Mouse (Mus musculus) intestine, postnatal 0 days (tissue): ENCODE results near the gene Zbtb38. TPM values are rescaled to one million over a fixed set of nuclear protein-coding genes. Genes with fewer than 3 reads are reported as not detected.

Experiments
- ATAC-seq: fragments of 200-750 bp; cut with Nextera tagmentation; 2 replicates; pipeline ENCODE4 v1.8.0; 2017; ENCODE audit warnings: mild to moderate bottlenecking, moderate TSS enrichment, moderate library complexity
- H3K27ac ChIP-seq: fragments of 300-500 bp; sonication (generic); 2 replicates; pipeline ENCODE4 v1.5.1; 2014; ENCODE audit warnings: mild to moderate bottlenecking, low read depth, low read length, moderate library complexity
- H3K27me3 ChIP-seq: fragments of 300-500 bp; sonication (generic); replicated peaks from 2 replicates; pipeline ENCODE4 v1.6.1; 2014; ENCODE audit warnings: low read length, mixed read lengths; ENCODE audit not compliant: control insufficient read depth, insufficient read depth
- H3K36me3 ChIP-seq: fragments of 300-500 bp; sonication (generic); 2 replicates; pipeline ENCODE4 v1.6.1; 2014; ENCODE audit warnings: mild to moderate bottlenecking, moderate library complexity; ENCODE audit not compliant: control insufficient read depth, insufficient read depth
- H3K4me1 ChIP-seq: fragments of 300-500 bp; sonication (generic); replicated peaks from 2 replicates; pipeline ENCODE4 v1.6.1; 2014; ENCODE audit warnings: antibody characterized with exemption, low read length, mixed read lengths; ENCODE audit not compliant: control insufficient read depth, insufficient read depth
- H3K4me2 ChIP-seq: fragments of 300-500 bp; sonication (generic); replicated peaks from 2 replicates; pipeline ENCODE4 v1.6.1; 2014; ENCODE audit warnings: low read depth, mild to moderate bottlenecking, moderate library complexity
- H3K4me3 ChIP-seq: fragments of 300-500 bp; sonication (generic); 2 replicates; pipeline ENCODE4 v1.5.1; 2014; ENCODE audit warnings: low read depth, low read length
- H3K9ac ChIP-seq: fragments of 300-500 bp; sonication (generic); 2 replicates; pipeline ENCODE4 v1.6.1; 2014; ENCODE audit warnings: mild to moderate bottlenecking, low read depth, low read length
- H3K9me3 ChIP-seq: fragments of 300-500 bp; sonication (generic); 2 replicates; pipeline ENCODE4 v1.6.1; 2016; ENCODE audit warnings: mixed run types; ENCODE audit not compliant: control insufficient read depth
- CTCF ChIP-seq: sonication (generic); IDR thresholded peaks from 2 replicates; pipeline ENCODE4 v1.5.1; 2016; ENCODE audit warnings: low read depth, mild to moderate bottlenecking, control low read depth, antibody characterized with exemption, moderate library complexity
- WGBS: fragments of 180-500 bp; shearing (Covaris S2); extraction: QIAGEN DNeasy Blood & Tissue Kit; methylation state at CpG from one replicate; pipeline ENCODE4 v1.1.7; 2014; 5-methylcytosine and 5-hydroxymethylcytosine counted together
- polyA plus RNA-seq: library from polyadenylated mRNA; unstranded; fragments of >200 nt; fragmentation: Nextera tagmentation; extraction: Ambion mirVana; gene quantifications from 2 replicates; pipeline ENCODE4 v1.2.1, GENCODE M21; 2015

Gene Zbtb38
- polyA plus RNA-seq, 1 experiment from 2014 or later = 18.5 TPM

- TF ChIP-seq CTCF = no peak
- 80% methylated on average over 7 of the region's 7 CpGs for WGBS
These were observed 115.5 kb downstream of the Zbtb38 start for GRCm38 (mm10) chr9:96637157-96637548.

GRCm38 (mm10) chr9:96636423-96637156 lies 116.0 kb downstream of the Zbtb38 start:
- 64% methylated on average over 9 of the region's 9 CpGs for WGBS
- Histone ChIP-seq H3K4me1 (0 out of 2 replicates have a peak, but pooled peaks cover 6% of the 10 kb centered on the region), H3K27ac (no peak overlapping the region), H3K9ac (no peak overlapping the region), H3K36me3 (no peaks in the 10 kb centered on the region), H3K4me3 (no peak overlapping the region), H3K4me2 (no peak overlapping the region), H3K9me3 (no peaks in the 10 kb centered on the region), H3K27me3 (no peaks in the 10 kb centered on the region)
- no peak for TF ChIP-seq CTCF
- no peak for ATAC-seq

More at GRCm38 (mm10) chr9:96637157-96637548, 115.5 kb downstream of the Zbtb38 start:
- H3K9me3 ChIP-seq = no peaks in the 10 kb centered on the region
- no peaks in the 10 kb centered on the region for H3K36me3 ChIP-seq
- H3K27ac ChIP-seq = no peak overlapping the region
- no peak overlapping the region for H3K9ac ChIP-seq
- no peak for ATAC-seq
- no peaks in the 10 kb centered on the region for H3K27me3 ChIP-seq
- H3K4me3 ChIP-seq = no peak overlapping the region
- H3K4me1 ChIP-seq = 0 out of 2 replicates have a peak, but pooled peaks cover 6% of the 10 kb centered on the region
- no peak overlapping the region for H3K4me2 ChIP-seq

- H3K4me1 ChIP-seq = 0 out of 2 replicates have a peak, but pooled peaks cover 6% of the 10 kb centered on the region
- H3K36me3 ChIP-seq = no peaks in the 10 kb centered on the region
- H3K9ac ChIP-seq = no peak overlapping the region
- no peak overlapping the region for H3K4me3 ChIP-seq
- H3K9me3 ChIP-seq = no peaks in the 10 kb centered on the region
- 47% methylated on average over 3 of the region's 3 CpGs for WGBS
- H3K27me3 ChIP-seq = no peaks in the 10 kb centered on the region
- no peak overlapping the region for H3K4me2 ChIP-seq
- H3K27ac ChIP-seq = no peak overlapping the region
- no peak for TF ChIP-seq CTCF
- no peak for ATAC-seq
These were observed 116.7 kb downstream of the Zbtb38 start for GRCm38 (mm10) chr9:96635899-96636298.

- Histone ChIP-seq H3K4me1 (0 out of 2 replicates have a peak, but pooled peaks cover 6% of the 10 kb centered on the region), H3K27ac (no peak overlapping the region), H3K36me3 (no peaks in the 10 kb centered on the region), H3K4me2 (no peak overlapping the region), H3K9ac (no peak overlapping the region), H3K27me3 (no peaks in the 10 kb centered on the region), H3K4me3 (no peak overlapping the region), H3K9me3 (no peaks in the 10 kb centered on the region)
- ATAC-seq = no peak
- 40% methylated on average over 6 of the region's 6 CpGs for WGBS
- TF ChIP-seq CTCF = no peak
These were observed 117.5 kb downstream of the Zbtb38 start for GRCm38 (mm10) chr9:96635176-96635575.

- no peaks in the 10 kb centered on the region for H3K9me3 ChIP-seq
- ATAC-seq = no peak
- H3K4me3 ChIP-seq = no peak overlapping the region
- no peak overlapping the region for H3K9ac ChIP-seq
- 93% methylated on average over 2 of the region's 2 CpGs for WGBS
- 0 out of 2 replicates have a peak, but pooled peaks cover 5% of the 10 kb centered on the region for H3K4me1 ChIP-seq
- TF ChIP-seq CTCF = no peak
- H3K27ac ChIP-seq = no peak overlapping the region
- H3K4me2 ChIP-seq = no peak overlapping the region
- no peaks in the 10 kb centered on the region for H3K27me3 ChIP-seq
- no peaks in the 10 kb centered on the region for H3K36me3 ChIP-seq
These were observed 118.9 kb downstream of the Zbtb38 start for GRCm38 (mm10) chr9:96633771-96634170.

Other genes with a start within 250 kb of the Zbtb38 start
- not detected in 2 replicates for gene Gm28729, start 227.6 kb downstream of the Zbtb38 start, polyA plus RNA-seq
- 16.2 and 18.2 TPM in 2 replicates for gene Rasa2, start 121.2 kb downstream of the Zbtb38 start, polyA plus RNA-seq
- gene Pxylp1, start 139.8 kb upstream of the Zbtb38 start, polyA plus RNA-seq = 22.7 and 24.1 TPM in 2 replicates